Mouse (Mus musculus): Measurements from ENCODE around the gene Ebf4. TPM values are rescaled to one million over a fixed set of nuclear protein-coding genes. Genes with fewer than 3 reads are reported as not detected.

Ebf4 gene
- polyA plus RNA-seq, 1 experiment from 2014 or later: 0.85 TPM

DNA sequence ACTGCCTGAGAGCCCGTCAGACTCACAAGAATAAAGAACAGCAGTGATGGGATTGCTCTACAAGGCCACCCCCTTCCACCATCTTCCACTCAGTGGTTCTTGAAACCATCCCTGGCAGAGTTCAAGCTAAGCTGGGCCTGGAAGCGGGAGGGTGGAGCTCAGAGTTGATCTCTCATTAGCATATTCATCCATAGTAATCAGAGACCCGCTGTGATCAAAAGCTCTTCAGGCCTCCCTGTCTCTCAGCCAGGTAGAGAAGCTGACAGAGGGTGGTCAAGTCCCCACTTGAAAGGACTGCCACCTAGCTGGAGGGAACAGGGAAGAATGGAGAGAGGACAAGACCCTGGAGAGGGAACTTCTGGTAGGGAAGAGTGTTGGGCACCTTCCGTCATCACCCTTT lies 8.0 kb downstream of the Ebf4 start:
- Histone ChIP-seq H3K36me3 (ENCODE audit: control insufficient read depth, insufficient read depth) (no peaks in the 10 kb centered on the region; the same call in 1 of the 2 replicates), H3K4me3 (ENCODE audit: low read depth, low read length) (no peak overlapping the region), H3K9ac (ENCODE audit: low read depth, low read length) (no peak overlapping the region), H3K27me3 (replicated peaks; ENCODE audit: control insufficient read depth, insufficient read depth, low read length) (no peaks in the 10 kb centered on the region), H3K27ac (ENCODE audit: low read depth, low read length) (no peak overlapping the region), H3K4me2 (replicated peaks; ENCODE audit: low read depth) (no peak overlapping the region), H3K9me3 (ENCODE audit: control insufficient read depth) (no peaks in the 10 kb centered on the region), H3K4me1 (replicated peaks; ENCODE audit: control insufficient read depth, insufficient read depth, low read length) (no peaks in the 10 kb centered on the region)
- no peak for TF ChIP-seq CTCF (IDR thresholded peaks at IDR 0.05; ENCODE audit: low read depth)
- 64% methylated on average over 4 of the region's 4 CpGs for WGBS
- ATAC-seq: no peak

DNA sequence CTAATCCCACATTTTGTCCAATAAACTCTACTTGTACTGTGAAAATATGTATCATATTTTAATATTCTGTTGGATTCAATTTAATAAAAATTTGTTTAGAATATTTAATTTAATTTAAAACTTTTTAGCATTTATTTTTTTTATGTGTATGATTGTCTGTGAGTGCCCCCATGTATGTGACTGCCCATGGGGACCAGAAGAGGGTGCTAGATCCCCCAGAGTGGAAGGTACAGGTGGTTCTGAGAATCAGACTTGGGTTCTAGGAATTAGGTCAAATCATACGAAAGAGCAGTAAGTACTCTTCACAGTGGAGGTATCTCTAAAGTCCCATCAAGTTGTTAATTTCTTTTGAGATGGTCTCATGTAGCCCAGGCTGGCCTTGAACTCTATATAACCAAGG lies 32.1 kb downstream of the Ebf4 start:
- no peak overlapping the region for H3K27ac ChIP-seq (ENCODE audit: low read depth, low read length)
- no peak overlapping the region for H3K4me3 ChIP-seq (ENCODE audit: low read depth, low read length)
- WGBS: 65% methylated on average over 1 of the region's 1 CpGs
- no peak overlapping the region for H3K9ac ChIP-seq (ENCODE audit: low read depth, low read length)
- H3K9me3 ChIP-seq (ENCODE audit: control insufficient read depth): no peaks in the 10 kb centered on the region
- H3K4me2 ChIP-seq (replicated peaks; ENCODE audit: low read depth): no peak overlapping the region
- no peak for ATAC-seq
- H3K27me3 ChIP-seq (replicated peaks; ENCODE audit: control insufficient read depth, insufficient read depth, low read length): no peaks in the 10 kb centered on the region
- no peaks in the 10 kb centered on the region for H3K4me1 ChIP-seq (replicated peaks; ENCODE audit: control insufficient read depth, insufficient read depth, low read length)
- no peaks in the 10 kb centered on the region for H3K36me3 ChIP-seq (ENCODE audit: control insufficient read depth, insufficient read depth)
- peak; percentile 10; the same call in 1 of the 2 replicates for TF ChIP-seq CTCF (IDR thresholded peaks at IDR 0.05; ENCODE audit: low read depth)

DNA sequence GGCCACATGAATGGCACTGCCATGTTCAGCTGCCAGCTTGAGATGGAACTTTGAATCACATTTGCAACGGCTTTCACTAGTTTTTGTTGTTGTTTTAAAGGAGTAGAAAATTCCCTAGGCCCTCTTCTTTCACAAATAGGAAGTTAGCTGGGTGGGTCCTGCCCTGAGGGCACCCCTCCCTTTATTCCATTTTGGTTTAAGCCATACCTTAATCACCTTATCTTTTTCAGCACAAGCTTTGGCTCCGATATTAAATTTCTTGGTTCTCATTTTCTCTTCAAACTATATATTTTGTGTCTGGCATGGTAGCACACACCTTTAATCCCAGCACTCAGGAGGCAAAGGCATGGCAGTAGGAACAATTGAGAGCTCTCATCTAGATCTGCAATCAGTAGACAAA lies 34.5 kb downstream of the Ebf4 start:
- no peaks in the 10 kb centered on the region for H3K36me3 ChIP-seq (ENCODE audit: control insufficient read depth, insufficient read depth)
- WGBS: 88% methylated on average over 2 of the region's 2 CpGs
- no peak overlapping the region for H3K27ac ChIP-seq (ENCODE audit: low read depth, low read length)
- no peaks in the 10 kb centered on the region for H3K4me1 ChIP-seq (replicated peaks; ENCODE audit: control insufficient read depth, insufficient read depth, low read length)
- no peaks in the 10 kb centered on the region for H3K27me3 ChIP-seq (replicated peaks; ENCODE audit: control insufficient read depth, insufficient read depth, low read length)
- no peak overlapping the region for H3K9ac ChIP-seq (ENCODE audit: low read depth, low read length)
- no peak for TF ChIP-seq CTCF (IDR thresholded peaks at IDR 0.05; ENCODE audit: low read depth)
- ATAC-seq: no peak
- H3K9me3 ChIP-seq (ENCODE audit: control insufficient read depth): no peaks in the 10 kb centered on the region
- H3K4me2 ChIP-seq (replicated peaks; ENCODE audit: low read depth): no peak overlapping the region
- H3K4me3 ChIP-seq (ENCODE audit: low read depth, low read length): no peak overlapping the region

DNA sequence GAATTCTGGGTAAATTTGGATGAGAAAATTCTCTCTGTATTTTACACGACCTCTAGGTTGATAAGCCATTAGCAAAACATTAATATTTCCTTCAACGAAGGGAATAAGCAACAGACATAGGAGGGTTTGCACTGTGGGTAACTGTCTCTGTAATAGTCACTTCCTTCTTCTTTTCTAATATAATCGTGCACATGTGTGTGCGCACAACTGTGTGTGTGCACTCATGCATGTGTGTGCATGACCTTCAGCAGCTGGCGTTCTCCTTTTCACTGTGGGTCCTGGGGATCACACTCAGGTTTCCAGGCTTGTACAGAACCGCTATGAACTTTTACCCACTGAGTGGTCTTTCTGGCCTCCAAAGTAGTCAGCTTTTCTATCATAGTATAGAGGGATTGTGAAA lies 40.1 kb downstream of the Ebf4 start:
- H3K9me3 ChIP-seq (ENCODE audit: control insufficient read depth): no peaks in the 10 kb centered on the region
- no peak for ATAC-seq
- TF ChIP-seq CTCF (IDR thresholded peaks at IDR 0.05; ENCODE audit: low read depth): no peak

DNA sequence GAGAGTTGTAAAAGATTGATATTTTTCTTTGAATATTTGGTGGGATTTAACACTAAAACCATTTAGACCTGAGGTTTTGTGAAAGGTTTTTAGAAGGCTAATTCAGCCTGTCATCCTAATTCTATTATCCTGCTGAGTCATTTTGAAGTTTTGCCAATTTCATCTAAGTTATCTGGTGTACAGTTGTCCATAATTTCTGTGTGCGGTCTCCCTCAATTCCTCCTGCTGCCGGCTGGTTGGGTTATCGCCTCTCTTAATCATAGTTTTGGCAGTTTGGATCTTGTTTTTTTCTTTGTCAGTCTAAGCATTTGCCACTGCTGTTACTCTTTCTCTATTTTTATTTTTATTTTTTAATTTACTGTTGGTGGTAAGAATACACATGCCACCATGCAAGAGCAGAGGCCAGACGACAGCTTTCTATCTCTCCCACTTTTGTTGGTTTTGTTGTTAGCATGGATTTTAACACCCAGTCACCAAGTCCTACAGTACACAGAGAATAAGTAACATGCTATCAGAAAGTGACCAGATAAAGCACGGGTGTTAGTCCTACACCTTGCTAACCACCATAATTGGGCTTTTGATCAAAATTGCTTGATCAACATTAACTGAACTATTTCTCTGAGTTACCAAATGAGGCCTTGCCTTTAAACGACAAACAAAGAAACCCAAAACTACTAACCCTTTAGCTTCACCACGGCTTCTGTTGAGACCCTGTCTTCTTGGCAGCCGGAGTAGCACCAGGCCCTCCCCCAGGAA lies 45.7 kb downstream of the Ebf4 start:
- 80% methylated on average over 8 of the region's 8 CpGs for WGBS
- no peak overlapping the region for H3K27ac ChIP-seq (ENCODE audit: low read depth, low read length)
- H3K36me3 ChIP-seq (ENCODE audit: control insufficient read depth, insufficient read depth): no peaks in the 10 kb centered on the region
- no peaks in the 10 kb centered on the region for H3K27me3 ChIP-seq (replicated peaks; ENCODE audit: control insufficient read depth, insufficient read depth, low read length)
- H3K4me1 ChIP-seq (replicated peaks; ENCODE audit: control insufficient read depth, insufficient read depth, low read length): no peaks in the 10 kb centered on the region
- no peak overlapping the region for H3K9ac ChIP-seq (ENCODE audit: low read depth, low read length)
- no peak overlapping the region for H3K4me3 ChIP-seq (ENCODE audit: low read depth, low read length)
- no peak for TF ChIP-seq CTCF (IDR thresholded peaks at IDR 0.05; ENCODE audit: low read depth)
- ATAC-seq: no peak
- no peak overlapping the region for H3K4me2 ChIP-seq (replicated peaks; ENCODE audit: low read depth)
- no peaks in the 10 kb centered on the region for H3K9me3 ChIP-seq (ENCODE audit: control insufficient read depth)

More for the DNA sequence above, 40.1 kb downstream of the Ebf4 start:
- H3K27ac ChIP-seq (ENCODE audit: low read depth, low read length): no peak overlapping the region
- no peak overlapping the region for H3K4me3 ChIP-seq (ENCODE audit: low read depth, low read length)
- WGBS: 84% methylated on average over 6 of the region's 6 CpGs
- no peaks in the 10 kb centered on the region for H3K36me3 ChIP-seq (ENCODE audit: control insufficient read depth, insufficient read depth)
- H3K4me1 ChIP-seq (replicated peaks; ENCODE audit: control insufficient read depth, insufficient read depth, low read length): no peaks in the 10 kb centered on the region
- H3K4me2 ChIP-seq (replicated peaks; ENCODE audit: low read depth): no peak overlapping the region
- no peaks in the 10 kb centered on the region for H3K27me3 ChIP-seq (replicated peaks; ENCODE audit: control insufficient read depth, insufficient read depth, low read length)
- no peak overlapping the region for H3K9ac ChIP-seq (ENCODE audit: low read depth, low read length)

DNA sequence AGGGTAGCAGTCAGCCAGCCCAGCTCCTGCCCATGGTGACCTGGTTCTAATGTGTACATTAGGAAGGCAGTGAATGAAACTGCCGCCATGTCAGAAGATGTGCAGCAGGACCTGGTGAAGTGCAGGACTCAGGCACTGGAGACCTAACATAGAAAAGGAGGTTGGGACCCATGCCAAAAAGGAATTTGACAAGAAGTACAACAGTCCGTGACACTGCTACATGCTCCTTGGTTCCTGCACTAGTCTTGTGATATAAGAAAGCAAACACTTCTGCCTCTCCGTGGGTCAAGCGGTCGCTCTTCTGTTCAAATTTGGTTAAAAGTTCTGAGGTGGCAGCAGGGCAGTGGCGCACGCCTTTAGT lies 46.2 kb downstream of the Ebf4 start:
- no peak for TF ChIP-seq CTCF (IDR thresholded peaks at IDR 0.05; ENCODE audit: low read depth)
- WGBS: 85% methylated on average over 7 of the region's 7 CpGs
- Histone ChIP-seq H3K4me3 (ENCODE audit: low read depth, low read length) (no peak overlapping the region), H3K4me1 (replicated peaks; ENCODE audit: control insufficient read depth, insufficient read depth, low read length) (no peaks in the 10 kb centered on the region), H3K36me3 (ENCODE audit: control insufficient read depth, insufficient read depth) (no peaks in the 10 kb centered on the region), H3K27me3 (replicated peaks; ENCODE audit: control insufficient read depth, insufficient read depth, low read length) (no peaks in the 10 kb centered on the region), H3K9me3 (ENCODE audit: control insufficient read depth) (no peaks in the 10 kb centered on the region), H3K4me2 (replicated peaks; ENCODE audit: low read depth) (no peak overlapping the region), H3K9ac (ENCODE audit: low read depth, low read length) (no peak overlapping the region), H3K27ac (ENCODE audit: low read depth, low read length) (no peak overlapping the region)
- no peak for ATAC-seq

Measured in intestine, postnatal 0 days (tissue).